Mouse (Mus musculus): ENCODE results near the gene Grin2a. TPM values are rescaled to one million over a fixed set of nuclear protein-coding genes. Genes with fewer than 3 reads are reported as not detected.

Grin2a gene
- total and polyA plus RNA-seq, 2 experiments from 2014 or later = 3.7 to 9.9 TPM

DNA sequence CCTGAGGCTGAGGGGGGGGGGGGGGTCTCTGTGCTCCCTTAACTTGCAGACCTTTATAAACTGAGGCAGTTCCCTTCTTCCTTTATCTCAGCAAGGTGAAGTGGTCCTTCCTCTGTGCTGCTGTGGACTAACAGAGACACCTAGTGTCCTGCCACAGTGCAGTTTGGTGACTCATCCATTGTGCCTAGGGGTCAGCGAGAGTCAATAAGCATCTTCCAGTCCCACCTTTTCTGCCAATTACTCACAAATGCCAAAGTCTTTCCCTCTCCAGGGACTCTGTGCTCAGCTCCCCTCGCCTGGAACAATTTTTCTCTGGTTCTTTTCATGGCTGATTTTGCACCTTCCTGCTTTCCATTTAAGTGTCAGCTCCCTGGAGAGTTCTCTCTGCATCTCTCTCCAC lies 258.2 kb downstream of the Grin2a start:
- no peak for ATAC-seq

DNA sequence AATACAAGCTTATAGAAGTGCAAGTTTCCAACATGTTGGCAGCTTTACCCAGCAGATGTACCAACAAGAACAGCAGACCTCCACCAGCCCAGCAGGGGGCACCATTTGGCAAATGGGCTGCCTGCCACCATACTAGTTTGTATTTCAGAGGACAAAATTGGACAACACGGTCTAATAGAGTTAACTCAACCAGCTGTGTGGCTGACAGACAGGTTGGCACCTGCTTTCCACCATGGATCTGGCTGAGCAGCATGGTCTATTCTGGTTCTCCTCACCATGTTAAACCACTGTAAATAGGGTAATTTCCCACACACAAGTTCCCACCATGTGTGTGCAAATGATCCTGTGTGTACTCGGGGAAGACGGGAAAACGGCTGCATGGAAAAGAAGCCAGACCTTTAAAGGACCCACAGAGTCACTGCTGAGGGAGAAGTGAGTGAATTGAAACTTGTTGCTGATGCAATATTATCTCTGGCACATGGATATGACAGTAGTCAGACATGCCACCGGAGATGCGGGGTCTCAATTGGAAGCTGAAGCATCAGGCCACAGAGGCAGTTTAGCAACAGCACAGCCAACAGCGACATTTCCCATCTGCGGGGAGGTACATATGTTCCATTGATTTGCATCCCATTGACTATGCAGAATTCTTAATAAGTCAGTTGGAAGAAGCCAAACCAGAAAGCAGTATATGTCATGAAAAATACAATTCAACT lies 259.8 kb downstream of the Grin2a start:
- peak; percentile 52 for TF ChIP-seq CTCF (IDR thresholded peaks at IDR 0.05; ENCODE audit: low read depth)
- no peak overlapping the region for H3K4me3 ChIP-seq (ENCODE audit: low read depth, low read length)

More for the DNA sequence above, 258.2 kb downstream of the Grin2a start:
- Histone ChIP-seq H3K4me3 (ENCODE audit: low read depth, low read length) (no peak overlapping the region), H3K9me3 (ENCODE audit: low read length) (no peaks in the 10 kb centered on the region), H3K27me3 (ENCODE audit: insufficient read depth, low read length) (no peaks in the 10 kb centered on the region), H3K9ac (no peak overlapping the region), H3K27ac (ENCODE audit: low read depth, low read length) (no peak overlapping the region), H3K4me2 (ENCODE audit: low read depth) (no peak overlapping the region), H3K4me1 (ENCODE audit: insufficient read depth) (0 out of 2 replicates have a peak, but pooled peaks cover 2% of the 10 kb centered on the region), H3K36me3 (ENCODE audit: insufficient read depth) (no peaks in the 10 kb centered on the region)
- no peak for DNase-seq
- 26% methylated on average over 2 of the region's 2 CpGs for whole genome bisulfite sequencing
- peak; percentile 38 for TF ChIP-seq CTCF (IDR thresholded peaks at IDR 0.05; ENCODE audit: low read depth)

GRCm38 (mm10) chr16:9727603-9728002 lies 267.8 kb downstream of the Grin2a start:
- no peak for TF ChIP-seq CTCF (IDR thresholded peaks at IDR 0.05; ENCODE audit: low read depth)
- Histone ChIP-seq H3K4me3 (ENCODE audit: low read depth, low read length) (no peak overlapping the region), H3K36me3 (ENCODE audit: insufficient read depth) (no peaks in the 10 kb centered on the region), H3K4me2 (ENCODE audit: low read depth) (no peak overlapping the region), H3K27ac (ENCODE audit: low read depth, low read length) (no peak overlapping the region), H3K9me3 (ENCODE audit: low read length) (no peaks in the 10 kb centered on the region), H3K4me1 (ENCODE audit: insufficient read depth) (no peaks in the 10 kb centered on the region), H3K9ac (no peak overlapping the region), H3K27me3 (ENCODE audit: insufficient read depth, low read length) (no peaks in the 10 kb centered on the region)
- ATAC-seq = no peak
- DNase-seq = no peak
- 96% methylated on average over 5 of the region's 5 CpGs for WGBS

More for the DNA sequence above, 259.8 kb downstream of the Grin2a start:
- Histone ChIP-seq H3K27me3 (ENCODE audit: insufficient read depth, low read length) (no peaks in the 10 kb centered on the region), H3K27ac (ENCODE audit: low read depth, low read length) (no peak overlapping the region), H3K36me3 (ENCODE audit: insufficient read depth) (no peaks in the 10 kb centered on the region), H3K9me3 (ENCODE audit: low read length) (no peaks in the 10 kb centered on the region), H3K9ac (no peak overlapping the region), H3K4me1 (ENCODE audit: insufficient read depth) (no peaks in the 10 kb centered on the region), H3K4me2 (ENCODE audit: low read depth) (no peak overlapping the region)
- peak; percentile 81 for ATAC-seq
- WGBS = 49% methylated on average over 8 of the region's 8 CpGs
- DNase-seq = peak; percentile 79

DNA sequence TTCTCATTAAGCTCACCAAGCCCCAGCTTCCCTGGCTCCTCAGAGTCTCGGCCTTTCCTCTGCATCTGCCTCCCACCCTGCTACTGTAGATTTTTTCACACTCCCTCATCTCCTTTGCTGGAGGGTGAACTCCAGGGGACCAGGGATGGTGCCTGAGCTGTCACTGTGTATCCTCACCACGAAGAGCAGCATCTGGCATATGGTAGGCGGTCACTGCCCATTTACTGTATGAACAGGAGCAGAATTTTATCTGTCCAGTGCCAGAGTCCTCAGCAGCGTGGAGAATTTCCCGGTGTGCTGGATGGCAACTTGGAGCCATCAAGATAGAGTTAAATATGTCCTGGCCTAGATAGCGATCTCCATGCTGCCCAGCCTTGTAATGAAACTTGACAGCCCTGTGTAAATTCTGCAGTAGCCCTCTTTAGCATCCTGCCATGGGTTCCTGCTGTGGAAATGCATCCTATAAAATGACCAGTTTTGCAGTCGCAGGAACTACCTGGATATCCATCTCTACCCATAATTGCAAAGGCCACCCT lies 269.7 kb downstream of the Grin2a start:
- no peak for TF ChIP-seq CTCF (IDR thresholded peaks at IDR 0.05; ENCODE audit: low read depth)
- Histone ChIP-seq H3K36me3 (ENCODE audit: insufficient read depth) (no peaks in the 10 kb centered on the region), H3K4me2 (ENCODE audit: low read depth) (no peak overlapping the region), H3K4me3 (ENCODE audit: low read depth, low read length) (no peak overlapping the region), H3K4me1 (ENCODE audit: insufficient read depth) (no peaks in the 10 kb centered on the region), H3K9me3 (ENCODE audit: low read length) (no peaks in the 10 kb centered on the region), H3K27ac (ENCODE audit: low read depth, low read length) (no peak overlapping the region), H3K9ac (no peak overlapping the region), H3K27me3 (ENCODE audit: insufficient read depth, low read length) (no peaks in the 10 kb centered on the region)
- ATAC-seq (no peak), DNase-seq (no peak)
- WGBS = 88% methylated on average over 7 of the region's 7 CpGs

DNA sequence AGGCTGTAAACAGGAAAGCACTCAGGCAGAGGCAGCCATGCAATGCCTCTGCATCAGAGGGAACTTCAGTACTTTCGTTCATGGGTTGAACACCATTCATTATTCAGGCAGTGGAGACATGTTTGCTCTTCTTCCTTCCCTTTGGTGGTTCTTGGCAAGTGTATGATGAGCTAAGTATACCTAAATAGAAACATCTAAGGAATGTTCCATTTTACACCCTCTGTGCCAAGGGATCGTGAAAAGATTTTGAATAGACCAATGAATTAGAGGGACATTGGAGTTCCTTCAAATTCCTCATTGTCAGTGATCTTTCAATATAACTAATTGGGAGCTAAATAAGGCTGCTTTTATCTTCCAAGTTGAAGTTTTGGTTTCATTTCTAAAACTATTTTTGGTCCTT lies 284.0 kb downstream of the Grin2a start:
- H3K4me3 ChIP-seq (ENCODE audit: low read depth, low read length) = no peak overlapping the region
- no peak overlapping the region for H3K9ac ChIP-seq
- DNase-seq (no peak), ATAC-seq (no peak)
- WGBS = 71% methylated on average over 2 of the region's 2 CpGs
- no peaks in the 10 kb centered on the region for H3K9me3 ChIP-seq (ENCODE audit: low read length)
- no peak overlapping the region for H3K27ac ChIP-seq (ENCODE audit: low read depth, low read length)
- no peaks in the 10 kb centered on the region for H3K27me3 ChIP-seq (ENCODE audit: insufficient read depth, low read length)
- H3K4me2 ChIP-seq (ENCODE audit: low read depth) = no peak overlapping the region
- no peaks in the 10 kb centered on the region for H3K4me1 ChIP-seq (ENCODE audit: insufficient read depth)
- H3K36me3 ChIP-seq (ENCODE audit: insufficient read depth) = no peaks in the 10 kb centered on the region
- TF ChIP-seq CTCF (IDR thresholded peaks at IDR 0.05; ENCODE audit: low read depth) = no peak

DNA sequence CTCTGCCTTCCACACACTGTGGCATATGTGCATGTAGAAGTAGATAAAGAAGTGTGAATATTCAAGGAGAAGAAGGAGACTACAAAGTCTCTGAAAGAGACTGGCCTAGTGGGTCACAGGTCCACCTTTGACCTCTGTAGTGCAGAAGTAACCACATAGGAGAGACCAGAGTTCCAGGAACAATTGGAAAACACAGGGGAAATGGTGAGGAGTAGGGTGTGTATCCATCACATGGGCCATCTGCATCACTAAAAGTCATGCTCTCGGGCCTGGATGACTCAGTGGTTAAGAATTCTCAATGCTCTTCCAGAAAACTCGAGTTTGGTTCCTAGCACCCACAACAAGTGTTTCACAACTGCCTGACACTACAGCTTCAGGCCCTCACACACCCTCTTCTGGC lies 285.4 kb downstream of the Grin2a start:
- Histone ChIP-seq H3K4me2 (ENCODE audit: low read depth) (no peak overlapping the region), H3K36me3 (ENCODE audit: insufficient read depth) (no peaks in the 10 kb centered on the region), H3K4me3 (ENCODE audit: low read depth, low read length) (no peak overlapping the region), H3K27me3 (ENCODE audit: insufficient read depth, low read length) (no peaks in the 10 kb centered on the region), H3K27ac (ENCODE audit: low read depth, low read length) (no peak overlapping the region), H3K9ac (no peak overlapping the region), H3K9me3 (ENCODE audit: low read length) (no peaks in the 10 kb centered on the region), H3K4me1 (ENCODE audit: insufficient read depth) (no peaks in the 10 kb centered on the region)
- TF ChIP-seq CTCF (IDR thresholded peaks at IDR 0.05; ENCODE audit: low read depth) = no peak
- DNase-seq (no peak), ATAC-seq (no peak)
- 64% methylated on average over 2 of the region's 2 CpGs for WGBS

GRCm38 (mm10) chr16:9697141-9697540 lies 298.2 kb downstream of the Grin2a start:
- no peak for TF ChIP-seq CTCF (IDR thresholded peaks at IDR 0.05; ENCODE audit: low read depth)
- ATAC-seq = no peak
- WGBS = 75% methylated on average over 2 of the region's 2 CpGs

More at GRCm38 (mm10) chr16:9697141-9697540, 298.2 kb downstream of the Grin2a start:
- DNase-seq = no peak
- H3K4me3 ChIP-seq (ENCODE audit: low read depth, low read length) = no peak overlapping the region
- no peaks in the 10 kb centered on the region for H3K27me3 ChIP-seq (ENCODE audit: insufficient read depth, low read length)
- no peak overlapping the region for H3K27ac ChIP-seq (ENCODE audit: low read depth, low read length)
- no peaks in the 10 kb centered on the region for H3K9me3 ChIP-seq (ENCODE audit: low read length)
- H3K4me1 ChIP-seq (ENCODE audit: insufficient read depth) = no peaks in the 10 kb centered on the region
- no peak overlapping the region for H3K9ac ChIP-seq
- H3K4me2 ChIP-seq (ENCODE audit: low read depth) = no peak overlapping the region
- H3K36me3 ChIP-seq (ENCODE audit: insufficient read depth) = no peaks in the 10 kb centered on the region
